25 mouse cellular contexts compared by ENCODE assay signal in the genomic region with DNA sequence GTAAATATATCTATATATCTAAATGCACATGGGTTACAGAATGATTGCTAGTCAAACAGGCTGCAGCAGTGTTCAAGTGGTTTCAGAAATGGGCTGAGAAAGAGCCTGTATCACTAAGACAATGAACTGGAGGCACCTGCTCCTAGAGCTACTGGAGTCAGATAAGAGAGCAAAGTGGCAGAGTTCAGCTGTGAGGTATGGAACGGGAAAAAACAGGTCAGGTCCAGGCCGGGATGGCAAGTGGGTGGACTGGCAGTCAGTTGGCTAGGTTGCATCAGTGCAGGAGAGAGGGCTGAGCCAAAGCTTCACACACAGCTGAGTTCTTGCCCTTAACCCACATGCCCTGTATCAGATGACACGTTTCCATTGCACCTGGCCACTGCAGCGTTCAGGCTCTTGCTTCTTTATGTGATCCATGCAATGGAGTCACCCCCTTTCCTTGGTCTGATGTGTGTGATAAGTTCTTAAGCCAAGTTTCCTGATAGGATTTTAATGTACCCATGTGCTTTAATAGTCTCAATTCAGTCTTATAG. TPM values are rescaled to one million over a fixed set of nuclear protein-coding genes. Genes with fewer than 3 reads are reported as not detected.
"Had no signal": no experiment of that assay in that cellular context is flagged by ENCODE, and none has a peak within 500 bp of the region (broad histone marks: within the 10 kb centered on the region; RNA-seq: fewer than 3 reads in every experiment).

No protein-coding gene starts in this region.

- DNase-seq: kidney, adult 2 months; kidney, postnatal 10 days; kidney, postnatal 36 days; layer of hippocampus, postnatal 36 days; liver; lung, adult 18-20 months; lung, postnatal 10 days; lung, postnatal 36 days; midbrain, embryonic 14.5 days; right cerebral cortex, adult 18-20 months; right cerebral cortex, postnatal 14 days; right cerebral cortex, postnatal 4 days; thymus, adult 18-20 months; thymus, postnatal 36 days had no signal

- H3K9me3 ChIP-seq: limb, embryonic 13.5 days; liver, embryonic 12.5 days; liver, embryonic 15.5 days; lung, embryonic 15.5 days; megakaryocyte, embryonic 14.5 days; neural tube, embryonic 12.5 days; neural tube, embryonic 15.5 days had no signal

- H3K4me1 ChIP-seq: limb, embryonic 13.5 days; liver, embryonic 12.5 days; liver, embryonic 15.5 days; lung, embryonic 15.5 days; megakaryocyte, embryonic 14.5 days; neural tube, embryonic 12.5 days; neural tube, embryonic 15.5 days had no signal

- H3K27ac ChIP-seq: left cerebral cortex, adult 2 months; limb, embryonic 13.5 days; liver, embryonic 12.5 days; liver, embryonic 15.5 days; lung, embryonic 15.5 days; neural tube, embryonic 12.5 days; neural tube, embryonic 15.5 days had no signal

- ATAC-seq: liver, embryonic 12.5 days had no signal

- H3K9ac ChIP-seq: limb, embryonic 13.5 days; liver, embryonic 12.5 days; liver, embryonic 15.5 days; lung, embryonic 15.5 days; neural tube, embryonic 12.5 days; neural tube, embryonic 15.5 days had no signal

- H3K4me3 ChIP-seq: left cerebral cortex, adult 2 months; limb, embryonic 13.5 days; liver, embryonic 12.5 days; liver, embryonic 15.5 days; lung, embryonic 15.5 days; megakaryocyte, embryonic 14.5 days; neural tube, embryonic 12.5 days; neural tube, embryonic 15.5 days had no signal

- H3K4me2 ChIP-seq: limb, embryonic 13.5 days; liver, embryonic 12.5 days; liver, embryonic 15.5 days; lung, embryonic 15.5 days; midbrain, embryonic 11.5 days; neural tube, embryonic 12.5 days; neural tube, embryonic 15.5 days had no signal

- H3K27me3 ChIP-seq: limb, embryonic 13.5 days; liver, embryonic 12.5 days; liver, embryonic 15.5 days; lung, embryonic 15.5 days; neural tube, embryonic 12.5 days; neural tube, embryonic 15.5 days had no signal

- H3K36me3 ChIP-seq: limb, embryonic 13.5 days; liver, embryonic 12.5 days; liver, embryonic 15.5 days; lung, embryonic 15.5 days; neural tube, embryonic 12.5 days; neural tube, embryonic 15.5 days had no signal

RNA-seq across cellular contexts. Expression of gene Ifitm7, which starts 59.6 kb away (rescaled TPM):
- polyA plus RNA-seq: liver, embryonic 12.5 days; liver, embryonic 15.5 days; lung, embryonic 15.5 days; stomach, embryonic 14.5 days; urinary bladder, adult 2 months had no signal
